Mouse (Mus musculus) neural tube, postnatal 0 days (tissue): ENCODE results near the gene Klk1b26. TPM values are rescaled to one million over a fixed set of nuclear protein-coding genes. Genes with fewer than 3 reads are reported as not detected.

Experiments
- polyA plus RNA-seq: library from polyadenylated mRNA; unstranded; fragments of >200 nt; fragmentation: Nextera tagmentation; extraction: Ambion mirVana; gene quantifications from 2 replicates; pipeline ENCODE4 v1.2.1, GENCODE M21; 2015

Klk1b26 gene
- polyA plus RNA-seq = not detected in 2 replicates

GRCm38 (mm10) chr7:44011868-44012267, at the start of gene Klk1b26:
Gene Klk1b26, plus strand, starts transcription at chr7:44012168.

GRCm38 (mm10) chr7:43966451-43966850, 45.5 kb upstream of the Klk1b26 start, which contains the start of gene Klk1b1:
Gene Klk1b1, plus strand, starts transcription at chr7:43966751.

GRCm38 (mm10) chr7:43975761-43976160, 36.2 kb upstream of the Klk1b26 start, which contains the start of gene Klk1b9:
Gene Klk1b9, plus strand, starts transcription at chr7:43976061.

GRCm38 (mm10) chr7:43995577-43995976, 16.4 kb upstream of the Klk1b26 start, which contains the start of gene Klk1b11:
Gene Klk1b11, plus strand, starts transcription at chr7:43995877.

GRCm38 (mm10) chr7:44051990-44052389, 40.0 kb downstream of the Klk1b26 start, which contains the start of gene Klk1b27:
Gene Klk1b27, plus strand, starts transcription at chr7:44052290.

Other genes starting within 250 kb of the Klk1b26 start
- gene Klk12, start 243.3 kb upstream of the Klk1b26 start, polyA plus RNA-seq = not detected in 2 replicates
- not detected in 2 replicates for gene Klk11, start 237.6 kb upstream of the Klk1b26 start, polyA plus RNA-seq
- gene Klk10, start 231.1 kb upstream of the Klk1b26 start, polyA plus RNA-seq = 0.28 and 0.54 TPM in 2 replicates
- gene Klk9, start 220.3 kb upstream of the Klk1b26 start, polyA plus RNA-seq = 0.23 TPM in 1 of 2 replicates, not detected in the other
- gene Klk8, start 214.6 kb upstream of the Klk1b26 start, polyA plus RNA-seq = 11.5 and 15.1 TPM in 2 replicates
- 0.11 and 0.15 TPM in 2 replicates for gene Klk7, start 200.9 kb upstream of the Klk1b26 start, polyA plus RNA-seq
- not detected in 2 replicates for gene Klk6, start 187.7 kb upstream of the Klk1b26 start, polyA plus RNA-seq
- gene Klk5, start 170.2 kb upstream of the Klk1b26 start, polyA plus RNA-seq = not detected in 2 replicates
- 0.15 TPM in 1 of 2 replicates, not detected in the other for gene Klk4, start 131.0 kb upstream of the Klk1b26 start, polyA plus RNA-seq
- gene Klk15, start 78.4 kb upstream of the Klk1b26 start, polyA plus RNA-seq = not detected in 2 replicates
- gene Klk1b8, start 61.5 kb upstream of the Klk1b26 start, polyA plus RNA-seq = not detected in 2 replicates
- not detected in 2 replicates for gene Klk1b1, start 45.4 kb upstream of the Klk1b26 start, polyA plus RNA-seq
- not detected in 2 replicates for gene Klk1b9, start 36.1 kb upstream of the Klk1b26 start, polyA plus RNA-seq
- not detected in 2 replicates for gene Klk1b11, start 16.3 kb upstream of the Klk1b26 start, polyA plus RNA-seq
- not detected in 2 replicates for gene Klk1b27, start 40.1 kb downstream of the Klk1b26 start, polyA plus RNA-seq
- not detected in 2 replicates for gene Klk1b21, start 90.2 kb downstream of the Klk1b26 start, polyA plus RNA-seq
- gene Klk1b22, start 100.5 kb downstream of the Klk1b26 start, polyA plus RNA-seq = not detected in 2 replicates
- gene Klk1b16, start 124.6 kb downstream of the Klk1b26 start, polyA plus RNA-seq = not detected in 2 replicates
- not detected in 2 replicates for gene Klk1b24, start 176.1 kb downstream of the Klk1b26 start, polyA plus RNA-seq
- gene Klk1b3, start 186.0 kb downstream of the Klk1b26 start, polyA plus RNA-seq = not detected in 2 replicates
- gene Klk1b4, start 195.3 kb downstream of the Klk1b26 start, polyA plus RNA-seq = not detected in 2 replicates
- not detected in 2 replicates for gene Klk1b5, start 203.8 kb downstream of the Klk1b26 start, polyA plus RNA-seq
- gene Klk1, start 213.2 kb downstream of the Klk1b26 start, polyA plus RNA-seq = not detected in 2 replicates
- 0.10 TPM in 1 of 2 replicates, not detected in the other for gene Gm36864, start 224.0 kb downstream of the Klk1b26 start, polyA plus RNA-seq
- 2.0 and 2.2 TPM in 2 replicates for gene 1700028J19Rik, start 234.5 kb downstream of the Klk1b26 start, polyA plus RNA-seq
- 180 and 195 TPM in 2 replicates for gene 2410002F23Rik, start 234.6 kb downstream of the Klk1b26 start, polyA plus RNA-seq
- gene Acp4, start 245.2 kb downstream of the Klk1b26 start, polyA plus RNA-seq = not detected in 2 replicates
- not detected in 2 replicates for gene Gm15517, start 249.3 kb downstream of the Klk1b26 start, polyA plus RNA-seq